Mouse (Mus musculus) left cerebral cortex, adult 9 months (tissue): ENCODE data around the gene Mindy4b-ps.
"Not testable (repeated sequence)": the region's sequence is repeated elsewhere in the genome, so short reads cannot be mapped to it uniquely, and the experiment has no call there.

Experiments used
- DNase-seq, 2 experiments: peaks; one replicate each; pipeline ENCODE4 v3.0.0; 2022; ENCODE audit warnings: low spot score in 2 of 2

Gene Mindy4b-ps

GRCm38 (mm10) chr3:58822211-58822610 lies at the start of gene Mindy4b-ps:
TSS of gene Mindy4b-ps (minus strand) at chr3:58822311.
- no peak for DNase-seq

- not testable (repeated sequence) for DNase-seq
Observed at GRCm38 (mm10) chr3:58871882-58872281, 49.8 kb upstream of the Mindy4b-ps start.

- peak in 1 of 2 experiments; percentile 8 for DNase-seq
Observed at GRCm38 (mm10) chr3:58865690-58866089, 43.6 kb upstream of the Mindy4b-ps start.

DNA sequence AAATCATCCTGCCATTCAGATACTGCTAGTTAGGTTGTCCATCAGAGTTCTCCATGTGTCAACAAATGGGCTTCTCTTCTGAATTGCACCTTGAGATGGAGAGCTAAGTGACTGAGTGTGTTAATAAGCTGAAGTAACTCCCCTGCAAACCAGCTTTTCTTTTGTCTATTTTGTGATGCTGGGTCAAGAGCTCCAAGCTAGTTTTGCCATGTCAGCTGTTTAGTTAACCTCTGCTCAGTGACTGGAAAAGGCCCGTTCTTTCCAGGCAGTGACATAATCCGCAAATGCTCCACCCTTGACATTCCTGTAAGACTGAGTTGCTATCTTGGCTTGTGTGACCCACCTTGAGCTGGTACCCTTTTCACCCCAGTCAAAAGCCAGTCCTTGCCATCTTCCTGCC lies 40.9 kb upstream of the Mindy4b-ps start:
- no peak for DNase-seq

DNA sequence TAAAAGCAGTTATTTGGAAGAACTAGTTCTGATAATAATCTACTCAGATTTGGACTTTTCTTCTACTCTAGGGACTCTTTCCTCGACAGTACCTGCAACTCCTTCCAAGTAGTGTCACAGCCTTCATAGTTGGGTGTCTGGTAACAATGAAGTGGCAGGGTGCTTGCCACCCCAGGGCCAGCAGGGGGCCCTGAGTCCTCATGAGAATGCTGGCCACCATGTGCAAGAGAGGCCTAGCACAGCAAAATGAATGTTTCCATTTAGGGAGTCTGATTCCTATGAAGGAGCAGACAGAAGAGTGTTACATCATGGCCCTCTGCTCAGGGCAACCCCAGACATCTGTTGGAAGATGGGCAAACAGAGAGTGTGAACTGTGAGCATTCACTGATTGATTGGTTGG lies 21.3 kb upstream of the Mindy4b-ps start:
- DNase-seq = peak in 1 of 2 experiments; percentile 10

DNA sequence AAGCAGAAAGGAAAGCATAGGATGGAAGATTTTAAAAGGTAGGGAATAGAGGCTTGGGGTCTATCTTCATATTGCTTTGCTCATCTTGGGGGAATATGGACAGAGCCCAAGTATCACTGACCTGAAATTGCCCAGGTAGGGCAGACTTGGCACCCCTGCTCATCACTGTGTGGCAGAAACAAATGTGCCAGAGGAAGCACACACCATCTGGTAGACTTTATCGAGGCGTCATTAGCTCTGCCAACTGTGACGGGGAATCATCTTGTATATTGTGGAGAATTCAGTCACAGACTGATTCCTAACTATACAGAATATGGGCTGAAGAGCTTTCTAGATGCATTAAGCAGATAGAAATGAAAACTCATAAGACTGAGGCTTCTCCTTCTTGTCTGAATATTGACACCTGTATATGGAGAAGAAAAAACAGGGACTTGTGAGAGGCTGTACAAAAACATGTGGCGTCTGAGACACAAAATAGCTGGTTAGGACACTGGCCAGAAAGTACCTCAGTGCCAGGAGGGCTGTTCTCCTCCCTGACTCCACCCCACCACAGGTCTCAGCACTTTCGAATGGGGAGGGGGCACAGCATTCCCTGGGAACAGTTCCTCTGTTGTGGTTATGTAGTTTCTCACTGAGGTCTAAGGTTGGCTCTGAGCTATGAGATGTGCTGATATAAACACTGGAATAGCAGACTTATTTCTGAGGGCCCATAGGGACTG lies 11.5 kb upstream of the Mindy4b-ps start:
- no peak for DNase-seq

DNA sequence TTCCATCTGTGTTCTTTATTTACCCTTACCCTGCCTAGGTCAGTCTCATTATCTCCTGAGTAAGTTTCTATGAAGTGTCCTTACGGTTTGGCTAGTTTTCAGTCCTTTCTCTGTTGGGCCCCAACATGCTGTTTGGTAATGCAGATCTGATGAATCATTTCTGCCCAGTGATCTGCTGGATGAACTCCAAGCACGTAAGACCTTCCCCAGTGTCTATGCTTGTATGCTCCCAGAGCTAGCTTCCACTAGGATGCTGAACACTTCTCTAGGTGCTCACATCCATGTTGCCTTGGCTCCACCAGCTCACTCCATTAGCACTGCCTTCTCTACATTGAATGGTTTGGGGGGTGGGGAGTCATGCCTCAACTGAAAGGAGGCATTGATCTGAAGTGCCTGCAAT lies 10.8 kb upstream of the Mindy4b-ps start:
- DNase-seq = no peak

- DNase-seq = no peak
Observed at GRCm38 (mm10) chr3:58831586-58831985, 9.5 kb upstream of the Mindy4b-ps start.

DNA sequence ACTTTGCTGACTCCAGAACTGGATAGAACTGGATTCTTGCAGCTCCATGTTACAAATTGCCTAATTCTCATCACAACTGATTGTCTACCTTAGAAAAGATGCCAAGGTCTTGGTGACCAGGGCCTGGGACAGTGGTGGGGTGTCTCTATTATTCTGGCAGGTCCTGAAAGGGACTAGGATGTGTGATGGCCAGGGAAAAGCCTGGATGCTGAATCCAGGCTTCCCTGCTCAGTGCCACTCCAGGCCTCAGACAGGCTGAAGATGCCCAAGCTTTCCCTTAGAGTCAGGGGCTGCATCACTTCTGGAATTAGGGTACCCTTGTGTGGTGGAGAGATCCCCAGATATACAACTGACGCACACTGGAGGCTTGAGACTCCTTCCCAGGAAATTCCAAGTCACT lies 7.8 kb upstream of the Mindy4b-ps start:
- no peak for DNase-seq

GRCm38 (mm10) chr3:58828366-58829153 lies 6.4 kb upstream of the Mindy4b-ps start:
- no peak for DNase-seq

GRCm38 (mm10) chr3:58826266-58826665 lies 4.2 kb upstream of the Mindy4b-ps start:
- no peak for DNase-seq

DNA sequence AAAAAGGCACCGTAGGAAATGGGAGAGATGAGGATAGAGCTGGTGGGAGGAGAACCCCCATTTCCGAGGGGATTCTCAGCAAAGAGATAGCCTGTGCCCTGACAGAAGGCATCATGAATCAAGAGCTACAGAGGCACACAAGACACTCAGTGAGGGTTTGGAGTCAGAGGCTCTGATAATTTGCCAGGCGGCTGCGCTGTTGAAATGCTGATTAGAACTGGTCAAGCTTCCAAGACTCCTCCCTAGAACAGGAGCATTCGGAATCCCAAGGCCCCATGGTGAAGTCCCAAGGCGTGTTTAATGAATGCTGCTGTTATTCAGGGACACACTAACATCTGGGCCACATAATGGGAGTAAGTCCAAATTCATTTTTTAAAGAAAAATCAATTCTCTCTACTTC lies 4.8 kb downstream of the Mindy4b-ps start:
- no peak for DNase-seq

DNA sequence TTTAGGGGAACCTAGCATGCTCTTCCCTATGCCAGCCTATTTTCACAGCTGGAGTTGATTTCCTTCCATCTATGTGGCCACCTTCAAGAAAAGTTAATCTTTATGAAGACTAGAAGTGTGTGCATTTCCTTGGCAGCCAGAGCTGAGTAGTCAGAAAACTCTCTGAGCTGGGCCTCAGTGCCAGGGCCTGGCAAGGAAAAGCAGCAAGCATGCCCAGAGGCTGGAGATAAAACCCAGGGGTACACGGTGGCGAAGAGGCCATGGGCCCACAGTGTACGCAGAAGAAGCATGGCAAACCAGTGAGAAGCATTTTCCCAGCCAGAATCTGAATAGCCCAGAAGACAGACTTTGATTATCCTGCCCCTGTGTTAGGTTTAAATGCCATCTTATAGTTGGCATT lies 7.9 kb downstream of the Mindy4b-ps start:
- DNase-seq = no peak

GRCm38 (mm10) chr3:58810353-58810752 lies 11.8 kb downstream of the Mindy4b-ps start:
- DNase-seq = peak in 1 of 2 experiments; percentile 51

- DNase-seq = no peak
Observed at GRCm38 (mm10) chr3:58809111-58809915, 12.8 kb downstream of the Mindy4b-ps start.

DNA sequence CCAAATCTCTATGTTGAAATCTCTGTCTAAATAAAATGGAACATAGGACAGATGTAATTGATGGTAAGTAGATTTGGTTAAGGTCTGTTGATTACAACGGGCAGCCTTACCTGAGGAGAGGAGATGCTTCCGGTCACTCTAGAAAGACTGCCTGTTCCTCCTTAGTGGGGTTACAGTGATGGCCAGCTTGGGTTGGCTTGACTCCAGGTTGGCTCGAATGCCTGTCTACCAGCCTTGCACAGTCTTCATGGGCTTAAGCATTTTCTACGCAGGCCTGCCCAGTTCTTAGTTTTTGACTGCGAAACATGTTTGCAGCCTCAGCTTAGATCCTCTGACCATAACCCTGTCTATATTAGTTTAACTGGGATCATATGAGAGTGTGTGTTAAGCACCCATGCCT lies 13.5 kb downstream of the Mindy4b-ps start:
- no peak for DNase-seq

DNA sequence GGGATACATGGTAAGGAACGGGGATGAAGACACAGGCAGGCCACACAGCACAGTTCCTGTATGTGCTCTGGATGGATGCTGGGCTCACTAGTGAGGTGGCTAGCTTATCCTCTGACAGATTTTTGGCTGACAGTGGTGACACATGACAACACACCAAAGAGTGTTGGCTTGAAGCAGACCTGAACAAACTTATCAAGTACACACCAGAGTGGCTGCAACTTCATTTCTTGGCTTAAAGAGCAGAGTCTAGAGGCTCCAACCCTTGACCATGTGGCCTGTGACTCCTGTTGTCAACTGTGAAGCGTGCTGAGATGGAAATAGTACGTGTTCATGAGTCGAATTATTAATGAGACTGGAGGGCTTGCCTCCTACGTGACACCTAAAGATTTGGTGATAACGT lies 17.4 kb downstream of the Mindy4b-ps start:
- DNase-seq = no peak

DNA sequence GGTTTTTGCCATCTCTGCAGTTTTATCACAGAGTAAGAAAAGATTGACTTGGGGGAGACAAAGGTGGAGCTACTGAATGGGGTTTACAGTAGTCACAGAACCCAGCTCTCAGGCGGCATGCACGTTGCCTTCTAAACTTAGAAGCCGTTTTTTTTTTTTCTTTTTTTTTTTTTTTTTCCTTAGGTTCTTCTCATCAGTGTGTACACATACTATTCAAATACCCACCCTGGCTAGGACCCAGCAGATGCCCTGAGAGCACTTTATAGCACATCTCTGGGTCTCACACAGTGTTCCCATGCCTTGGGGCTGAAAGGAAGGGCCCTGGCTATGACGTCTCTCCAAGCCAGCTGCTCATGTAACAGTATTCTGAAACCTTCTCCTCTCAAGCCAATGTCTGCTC lies 23.4 kb downstream of the Mindy4b-ps start:
- no peak for DNase-seq

GRCm38 (mm10) chr3:58798245-58798644 lies 23.9 kb downstream of the Mindy4b-ps start:
- no peak for DNase-seq

- DNase-seq = peak; percentile 57 to 66
Observed at GRCm38 (mm10) chr3:58789473-58789872, 32.6 kb downstream of the Mindy4b-ps start.

GRCm38 (mm10) chr3:58789033-58789432 lies 33.1 kb downstream of the Mindy4b-ps start:
- no peak for DNase-seq

GRCm38 (mm10) chr3:58786470-58786869 lies 35.6 kb downstream of the Mindy4b-ps start:
- no peak for DNase-seq
